Mouse (Mus musculus) adrenal gland, adult 18-20 months (tissue): ENCODE measurements around the gene Kcnab3. TPM values are rescaled to one million over a fixed set of nuclear protein-coding genes. Genes with fewer than 3 reads are reported as not detected.
A peak's percentile ranks its signal among the peaks of the same experiment; 100 is the strongest.

ENCODE experiments used
- DNase-seq, 2 experiments: peaks; one replicate each; pipeline ENCODE4 v3.0.0; 2021 to 2022; ENCODE audit warnings: low spot score in 2 of 2
- total RNA-seq, 2 experiments: library from RNA; stranded (reverse); gene quantifications; 1 replicate in 1 of 2; 2 replicates in 1 of 2; pipeline ENCODE4 v1.2.3; 2021

The Kcnab3 gene
- total RNA-seq, 2 experiments from 2014 or later, result 6.8 to 8.8 TPM

- peak in 1 of 2 experiments; percentile 25 for DNase-seq
These were observed 5.1 kb downstream of the Kcnab3 start for GRCm38 (mm10) chr11:69331152-69331551.

- DNase-seq, result peak; percentile 67
These were observed 5.9 kb downstream of the Kcnab3 start for GRCm38 (mm10) chr11:69331929-69332405.

GRCm38 (mm10) chr11:69332713-69333253, 6.7 kb downstream of the Kcnab3 start:
- no peak for DNase-seq

GRCm38 (mm10) chr11:69333922-69334321, 7.9 kb downstream of the Kcnab3 start:
- DNase-seq, result no peak

- no peak for DNase-seq
These were observed 8.7 kb downstream of the Kcnab3 start for GRCm38 (mm10) chr11:69334796-69335195.

- peak; percentile 72 to 74 for DNase-seq
These were observed 14.4 kb downstream of the Kcnab3 start, which contains the start of gene Rnf227 for GRCm38 (mm10) chr11:69340161-69341131. Rnf227 (plus strand) TSS chr11:69340461.

GRCm38 (mm10) chr11:69346441-69346840, 20.4 kb downstream of the Kcnab3 start:
- DNase-seq, result no peak

GRCm38 (mm10) chr11:69356544-69356943, 30.5 kb downstream of the Kcnab3 start:
- no peak for DNase-seq

GRCm38 (mm10) chr11:69357690-69358089, 31.6 kb downstream of the Kcnab3 start:
- no peak for DNase-seq

GRCm38 (mm10) chr11:69362021-69362420, 36.0 kb downstream of the Kcnab3 start:
- DNase-seq, result no peak

- no peak for DNase-seq
These were observed 36.4 kb downstream of the Kcnab3 start for GRCm38 (mm10) chr11:69362479-69362878.

- no peak for DNase-seq
These were observed 38.3 kb downstream of the Kcnab3 start for GRCm38 (mm10) chr11:69364376-69364775.

- DNase-seq, result peak; percentile 91 to 94
These were observed 38.9 kb downstream of the Kcnab3 start for GRCm38 (mm10) chr11:69364910-69365309.

GRCm38 (mm10) chr11:69365722-69366121, 39.7 kb downstream of the Kcnab3 start:
- DNase-seq, result no peak

- DNase-seq, result peak; percentile 92
These were observed 40.2 kb downstream of the Kcnab3 start for GRCm38 (mm10) chr11:69366157-69366854.

- peak; percentile 29 to 35 for DNase-seq
These were observed 41.0 kb downstream of the Kcnab3 start for GRCm38 (mm10) chr11:69366855-69367615.

- peak; percentile 27 to 51 for DNase-seq
These were observed 41.7 kb downstream of the Kcnab3 start for GRCm38 (mm10) chr11:69367616-69368355.

- peak; percentile 56 to 62 for DNase-seq
These were observed 42.5 kb downstream of the Kcnab3 start for GRCm38 (mm10) chr11:69368356-69369214.
